18 mouse cellular contexts compared by ENCODE assay signal in genomic region chr5:147527788-147528187, GRCm38 (mm10).
DNase-seq lines count a peak whose midpoint lies in the region; ATAC-seq and TF ChIP-seq lines count a peak whose summit lies in the region.
"Had no signal": no experiment of that assay in that cellular context is flagged by ENCODE, and none has a peak within 500 bp of the region (broad histone marks: within the 10 kb centered on the region; RNA-seq: fewer than 3 reads in every experiment).

No protein-coding gene starts in this region.

- H3K9me3 ChIP-seq in liver, postnatal 0 days (ENCODE audit: low read length) = no peaks in the 10 kb centered on the region
- no peaks in the 10 kb centered on the region for H3K9me3 ChIP-seq in liver, embryonic 12.5 days (replicated peaks)
- H3K9me3 ChIP-seq: embryonic facial prominence, embryonic 15.5 days; G1E; liver, embryonic 13.5 days had no signal

- no peak overlapping the region for H3K4me3 ChIP-seq in liver, postnatal 0 days (ENCODE audit: low read depth, low read length)
- no peak overlapping the region for H3K4me3 ChIP-seq in liver, embryonic 12.5 days
- H3K4me3 ChIP-seq: embryonic facial prominence, embryonic 15.5 days; liver, embryonic 13.5 days; myocyte had no signal

- peak; percentile 25 for ATAC-seq in liver, postnatal 0 days
- no peak for ATAC-seq in liver, embryonic 12.5 days
- peak; percentile 92 to 94 for ATAC-seq in hematopoietic stem cell, adult 5-6 weeks (replicated peaks in 1 of 2; ENCODE audit: insufficient read depth in 1 of 2, low FRiP score in 2 of 2, low TSS enrichment in 1 of 2, low read depth in 1 of 2, poor library complexity in 2 of 2, severe bottlenecking in 2 of 2)
- ATAC-seq: hindbrain, postnatal 0 days had no signal

- no peak for TF ChIP-seq CTCF in liver, postnatal 0 days (IDR thresholded peaks at IDR 0.05; ENCODE audit: low read depth)

- H3K4me2 ChIP-seq in liver, postnatal 0 days (ENCODE audit: low read depth, low read length) = no peak overlapping the region
- no peak overlapping the region for H3K4me2 ChIP-seq in liver, embryonic 12.5 days
- H3K4me2 ChIP-seq: embryonic facial prominence, embryonic 15.5 days; liver, embryonic 13.5 days had no signal

- no peak overlapping the region for H3K9ac ChIP-seq in liver, postnatal 0 days (replicated peaks)
- no peak overlapping the region for H3K9ac ChIP-seq in liver, embryonic 12.5 days
- H3K9ac ChIP-seq: embryonic facial prominence, embryonic 15.5 days; liver, embryonic 13.5 days had no signal

- no peaks in the 10 kb centered on the region for H3K4me1 ChIP-seq in liver, postnatal 0 days (ENCODE audit: insufficient read depth)
- no peaks in the 10 kb centered on the region for H3K4me1 ChIP-seq in liver, embryonic 12.5 days
- H3K4me1 ChIP-seq: embryonic facial prominence, embryonic 15.5 days; liver, embryonic 13.5 days had no signal

- H3K36me3 ChIP-seq in liver, postnatal 0 days (replicated peaks; ENCODE audit: insufficient read depth, low read length) = peaks cover 60% of the 10 kb centered on the region
- H3K36me3 ChIP-seq in liver, embryonic 12.5 days = peaks cover 73% of the 10 kb centered on the region
- H3K36me3 ChIP-seq in splenic B cell, adult 2 months (ENCODE audit: control insufficient read depth, insufficient read depth, low read length, poor library complexity, severe bottlenecking) = peaks cover 23% of the 10 kb centered on the region

- WGBS in liver, postnatal 0 days (ENCODE audit: insufficient replicate concordance) = 46% methylated on average over 3 of the region's 3 CpGs
- 55% methylated on average over 3 of the region's 3 CpGs for WGBS in liver, embryonic 12.5 days (ENCODE audit: insufficient replicate concordance)

- no peak for DNase-seq in liver, postnatal 0 days
- DNase-seq in CD8-positive naive resting alpha-beta T cell, adult 2 months (ENCODE audit: low read depth in 2 of 2, low spot score in 2 of 2) = peak; percentile 4 to 5
- DNase-seq in splenic B cell, adult 2 months (ENCODE audit: low read depth, low spot score) = peak; percentile 46
- DNase-seq in embryo, embryonic 10 days (ENCODE audit: low spot score) = no peak
- no peak for DNase-seq in heart, postnatal 25 days (ENCODE audit: low spot score)
- no peak for DNase-seq in kidney, adult 18-20 months
- DNase-seq: adrenal gland, postnatal 10 days; cerebellum, adult 2 months; heart, postnatal 14 days; kidney, adult 8-10 months; kidney, postnatal 4 days; liver, embryonic 13.5 days had no signal

- intact Hi-C loops in heart, postnatal 25 days (cut with DNase I) = no loop called here

- H3K27me3 ChIP-seq in liver, postnatal 0 days (ENCODE audit: insufficient read depth, low read length) = no peaks in the 10 kb centered on the region
- no peaks in the 10 kb centered on the region for H3K27me3 ChIP-seq in liver, embryonic 12.5 days (replicated peaks)
- H3K27me3 ChIP-seq in splenic B cell, adult 2 months (ENCODE audit: control insufficient read depth, insufficient read depth, low read length, poor library complexity, severe bottlenecking) = no peaks in the 10 kb centered on the region
- H3K27me3 ChIP-seq: embryonic facial prominence, embryonic 15.5 days; liver, embryonic 13.5 days had no signal

- no peak overlapping the region for H3K27ac ChIP-seq in liver, postnatal 0 days (ENCODE audit: low read depth)
- H3K27ac ChIP-seq in liver, embryonic 12.5 days = no peak overlapping the region
- H3K27ac ChIP-seq: embryonic facial prominence, embryonic 15.5 days; hindbrain, postnatal 0 days; liver, embryonic 13.5 days had no signal

- TF ChIP-seq EP300 in liver, postnatal 0 days (IDR thresholded peaks at IDR 0.05; ENCODE audit: low read depth) = no peak

Comparison
In these comparisons a context has a peak if more than half of its experiments do, and no peak if none do; other contexts are left out.
1. DNase-seq: peak in CD8-positive naive resting alpha-beta T cell, adult 2 months (2 of 2) and splenic B cell, adult 2 months (single experiment); none in liver, postnatal 0 days (single experiment), embryo, embryonic 10 days (single experiment), heart, postnatal 25 days (single experiment) and kidney, adult 18-20 months (single experiment).